Mouse (Mus musculus) CD4-positive helper T cell, adult 2 months (primary cell): ENCODE measurements around the gene Apoh.

Source experiments
- DNase-seq: peaks from one replicate; pipeline ENCODE4 v3.0.0-alpha.2; 2012; ENCODE audit warnings: low read depth, missing footprints, low spot score

The Apoh gene

GRCm38 (mm10) chr11:108342781-108343768 lies at the start of gene Apoh:
Gene Apoh (plus strand): TSS chr11:108343354.
- peak; percentile 56 for DNase-seq

GRCm38 (mm10) chr11:108293843-108294242 lies 49.3 kb upstream of the Apoh start:
- no peak for DNase-seq

GRCm38 (mm10) chr11:108294305-108294813 lies 48.8 kb upstream of the Apoh start:
- no peak for DNase-seq

- no peak for DNase-seq
Observed at GRCm38 (mm10) chr11:108295373-108295772, 47.8 kb upstream of the Apoh start.

GRCm38 (mm10) chr11:108297956-108298355 lies 45.2 kb upstream of the Apoh start:
- DNase-seq, result no peak

GRCm38 (mm10) chr11:108299913-108300312 lies 43.2 kb upstream of the Apoh start:
- DNase-seq, result no peak

- no peak for DNase-seq
Observed at GRCm38 (mm10) chr11:108300443-108300842, 42.7 kb upstream of the Apoh start.

GRCm38 (mm10) chr11:108301036-108301435 lies 42.1 kb upstream of the Apoh start:
- no peak for DNase-seq

- no peak for DNase-seq
Observed at GRCm38 (mm10) chr11:108301796-108302490, 41.2 kb upstream of the Apoh start.

- DNase-seq, result no peak
Observed at GRCm38 (mm10) chr11:108303787-108304186, 39.4 kb upstream of the Apoh start.

- DNase-seq, result no peak
Observed at GRCm38 (mm10) chr11:108307258-108307657, 35.9 kb upstream of the Apoh start.

GRCm38 (mm10) chr11:108308253-108308652 lies 34.9 kb upstream of the Apoh start:
- no peak for DNase-seq

GRCm38 (mm10) chr11:108309791-108310190 lies 33.4 kb upstream of the Apoh start:
- no peak for DNase-seq

- no peak for DNase-seq
Observed at GRCm38 (mm10) chr11:108311912-108312311, 31.2 kb upstream of the Apoh start.

- DNase-seq, result no peak
Observed at GRCm38 (mm10) chr11:108312516-108312915, 30.6 kb upstream of the Apoh start.

GRCm38 (mm10) chr11:108315736-108316135 lies 27.4 kb upstream of the Apoh start:
- no peak for DNase-seq

- DNase-seq, result no peak
Observed at GRCm38 (mm10) chr11:108317878-108318277, 25.3 kb upstream of the Apoh start.

- no peak for DNase-seq
Observed at GRCm38 (mm10) chr11:108319162-108319561, 24.0 kb upstream of the Apoh start.

GRCm38 (mm10) chr11:108320561-108320960 lies 22.6 kb upstream of the Apoh start:
- DNase-seq, result no peak

- DNase-seq, result no peak
Observed at GRCm38 (mm10) chr11:108322156-108322555, 21.0 kb upstream of the Apoh start.

GRCm38 (mm10) chr11:108325943-108326342 lies 17.2 kb upstream of the Apoh start:
- no peak for DNase-seq

GRCm38 (mm10) chr11:108330818-108331217 lies 12.3 kb upstream of the Apoh start:
- no peak for DNase-seq
